Mouse (Mus musculus): Measurements from ENCODE around the gene Miga1.

DNA sequence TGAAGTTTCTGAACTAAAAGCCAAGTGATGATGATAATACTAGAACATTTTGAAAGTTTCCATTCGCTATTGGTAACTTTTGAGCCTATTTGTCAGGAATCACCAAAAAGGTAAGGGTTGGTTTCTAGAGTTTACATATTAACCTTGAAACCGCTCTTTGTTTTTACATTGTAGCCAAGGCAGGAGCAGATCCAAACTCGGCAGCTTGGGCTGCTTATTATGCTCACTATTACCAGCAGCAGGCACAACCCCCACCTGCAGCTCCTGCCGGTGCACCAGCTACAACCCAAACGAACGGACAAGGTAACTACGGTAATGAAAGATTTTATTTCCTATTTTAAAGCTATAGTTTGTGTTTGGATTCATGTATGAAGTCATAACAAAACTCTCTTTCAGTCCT, 114.3 kb downstream of the Miga1 start:
- TF ChIP-seq POLR2A (IDR thresholded peaks at IDR 0.05; ENCODE audit: low read depth, low read length), result no peak
- TF ChIP-seq CTCF (IDR thresholded peaks at IDR 0.05; ENCODE audit: extremely low read depth, insufficient read length, insufficient replicate concordance, low read depth, low read length), result no peak
